Mouse (Mus musculus): Measurements from ENCODE around the gene Prg3.

- TF ChIP-seq CTCF (IDR thresholded peaks at IDR 0.05) = peak; percentile 72
- TF ChIP-seq EP300 (IDR thresholded peaks at IDR 0.05; ENCODE audit: insufficient read depth, low read depth, low read length) = no peak
- TF ChIP-seq POLR2A (IDR thresholded peaks at IDR 0.05; ENCODE audit: insufficient read depth, low read depth, low read length) = no peak
These were observed 34.0 kb downstream of the Prg3 start for GRCm38 (mm10) chr2:85022043-85022442.

All from heart, adult 2 months (tissue).